Mouse (Mus musculus): ENCODE measurements around the gene Dph2. TPM values are rescaled to one million over a fixed set of nuclear protein-coding genes. Genes with fewer than 3 reads are reported as not detected.

Dph2 gene
- polyA plus RNA-seq, 2 experiments = 5.1 to 6.8 TPM

DNA sequence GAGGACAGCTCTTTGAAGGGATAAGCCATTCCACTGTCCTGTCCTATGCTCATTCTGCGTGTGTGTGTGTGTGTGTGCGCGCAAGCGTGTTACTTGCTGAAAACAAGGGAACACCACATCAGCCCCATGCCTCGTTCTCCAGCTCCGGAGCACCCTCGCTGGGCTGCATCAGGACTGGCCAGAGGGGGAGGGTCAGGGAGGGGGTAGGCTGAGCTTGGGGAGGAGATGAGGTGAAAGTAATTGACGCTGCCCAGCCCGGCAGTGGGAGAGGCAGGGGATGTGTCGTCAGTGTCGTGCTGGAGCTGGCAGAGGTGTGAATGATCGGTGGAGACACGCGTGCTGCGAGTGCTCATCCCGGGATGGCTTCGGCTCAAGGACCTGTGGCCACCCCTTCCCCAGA lies 42.8 kb downstream of the Dph2 start:
- Histone ChIP-seq H3K9me3 (ENCODE audit: control insufficient read depth, low read length) (no peaks in the 10 kb centered on the region), H3K4me3 (ENCODE audit: insufficient read depth in 1 of 2, low read depth in 2 of 2, low read length in 2 of 2) (no peak overlapping the region), H3K27ac (no peak overlapping the region), H3K27me3 (ENCODE audit: control insufficient read depth, insufficient read depth, low read length) (no peaks in the 10 kb centered on the region), H3K9ac (replicated peaks) (no peak overlapping the region), H3K36me3 (replicated peaks; ENCODE audit: control insufficient read depth, insufficient read depth, low read depth) (peaks cover 93% of the 10 kb centered on the region), H3K4me2 (ENCODE audit: low read depth) (no peak overlapping the region), H3K4me1 (replicated peaks; ENCODE audit: control insufficient read depth in 2 of 2, insufficient read depth in 2 of 2, low read length in 1 of 2) (peaks cover 0 to 4% of the 10 kb centered on the region in 2 experiments; a peak in 1 of 4 replicates)
- WGBS (ENCODE audit: insufficient replicate concordance) = 72% methylated on average over 17 of the region's 17 CpGs
- DNase-seq (ENCODE audit: low read depth in 3 of 3, low spot score in 3 of 3) (no peak), ATAC-seq (ENCODE audit: insufficient read depth) (no peak)
- TF ChIP-seq CTCF (IDR thresholded peaks at IDR 0.05; ENCODE audit: low read depth) = no peak
- TF ChIP-seq EP300 (IDR thresholded peaks at IDR 0.05; ENCODE audit: low read depth) = no peak

DNA sequence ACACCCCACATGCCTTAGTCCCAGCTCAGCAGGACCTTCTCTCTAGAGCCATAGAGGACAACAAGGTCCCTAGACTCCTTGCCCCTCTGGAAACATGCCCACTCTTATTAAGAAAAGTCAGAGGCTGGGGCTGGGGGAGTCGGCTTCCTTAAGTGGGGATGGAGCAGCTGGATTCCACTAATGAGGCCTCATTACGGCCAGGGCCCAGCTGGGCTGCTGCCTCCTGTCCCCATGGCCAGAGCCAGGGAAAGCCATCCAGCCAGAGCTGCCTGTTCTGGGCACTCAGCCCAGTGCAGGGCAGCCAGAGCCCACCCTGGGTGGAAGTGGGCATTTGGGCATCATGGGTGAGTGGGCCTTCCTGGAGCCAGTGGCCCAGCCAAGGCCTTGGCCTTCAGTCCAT lies 44.8 kb downstream of the Dph2 start:
- H3K27ac ChIP-seq = no peak overlapping the region; the same call in 1 of the 2 replicates
- WGBS (ENCODE audit: insufficient replicate concordance) = 93% methylated on average over 2 of the region's 2 CpGs
- no peak for TF ChIP-seq EP300 (IDR thresholded peaks at IDR 0.05; ENCODE audit: low read depth)
- TF ChIP-seq CTCF (IDR thresholded peaks at IDR 0.05; ENCODE audit: low read depth) = no peak

DNA sequence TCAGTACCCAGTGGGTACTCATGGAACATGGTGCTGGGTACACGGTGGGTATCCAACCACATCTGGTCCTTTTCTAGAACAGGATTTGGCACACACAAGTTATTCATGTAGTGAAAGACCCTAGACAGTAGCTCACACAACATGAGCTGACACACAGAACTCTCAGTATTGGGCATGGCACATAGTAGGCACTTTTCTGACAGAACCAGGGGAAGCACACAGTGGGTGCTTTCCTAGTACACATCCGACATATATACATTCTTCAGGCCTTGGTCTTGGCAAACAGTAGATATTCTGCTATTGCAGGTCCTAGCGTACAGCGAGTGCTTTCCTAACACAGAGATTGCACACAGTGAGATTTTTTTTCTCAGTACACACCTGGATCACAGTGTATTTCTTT lies 45.6 kb downstream of the Dph2 start:
- ATAC-seq (ENCODE audit: insufficient read depth) (no peak), DNase-seq (ENCODE audit: low read depth in 3 of 3, low spot score in 3 of 3) (no peak)
- Histone ChIP-seq H3K9ac (replicated peaks) (no peak overlapping the region), H3K9me3 (ENCODE audit: control insufficient read depth, low read length) (no peaks in the 10 kb centered on the region), H3K36me3 (replicated peaks; ENCODE audit: control insufficient read depth, insufficient read depth, low read depth) (peaks cover 93% of the 10 kb centered on the region), H3K27me3 (ENCODE audit: control insufficient read depth, insufficient read depth, low read length) (no peaks in the 10 kb centered on the region), H3K27ac (no peak overlapping the region), H3K4me3 (ENCODE audit: insufficient read depth in 1 of 2, low read depth in 2 of 2, low read length in 2 of 2) (no peak overlapping the region), H3K4me1 (replicated peaks; ENCODE audit: control insufficient read depth in 2 of 2, insufficient read depth in 2 of 2, low read length in 1 of 2) (no peaks in the 10 kb centered on the region), H3K4me2 (ENCODE audit: low read depth) (no peak overlapping the region)
- no peak for TF ChIP-seq EP300 (IDR thresholded peaks at IDR 0.05; ENCODE audit: low read depth)
- TF ChIP-seq CTCF (IDR thresholded peaks at IDR 0.05; ENCODE audit: low read depth) = no peak
- 95% methylated on average over 4 of the region's 4 CpGs for WGBS (ENCODE audit: insufficient replicate concordance)

More for the DNA sequence above, 44.8 kb downstream of the Dph2 start:
- Histone ChIP-seq H3K27me3 (ENCODE audit: control insufficient read depth, insufficient read depth, low read length) (no peaks in the 10 kb centered on the region), H3K9ac (replicated peaks) (no peak overlapping the region), H3K9me3 (ENCODE audit: control insufficient read depth, low read length) (no peaks in the 10 kb centered on the region), H3K4me2 (ENCODE audit: low read depth) (no peak overlapping the region), H3K4me1 (replicated peaks; ENCODE audit: control insufficient read depth in 2 of 2, insufficient read depth in 2 of 2, low read length in 1 of 2) (no peaks in the 10 kb centered on the region), H3K36me3 (replicated peaks; ENCODE audit: control insufficient read depth, insufficient read depth, low read depth) (peaks cover 94% of the 10 kb centered on the region), H3K4me3 (ENCODE audit: insufficient read depth in 1 of 2, low read depth in 2 of 2, low read length in 2 of 2) (no peak overlapping the region)
- ATAC-seq (ENCODE audit: insufficient read depth) (no peak), DNase-seq (ENCODE audit: low read depth in 3 of 3, low spot score in 3 of 3) (no peak)

DNA sequence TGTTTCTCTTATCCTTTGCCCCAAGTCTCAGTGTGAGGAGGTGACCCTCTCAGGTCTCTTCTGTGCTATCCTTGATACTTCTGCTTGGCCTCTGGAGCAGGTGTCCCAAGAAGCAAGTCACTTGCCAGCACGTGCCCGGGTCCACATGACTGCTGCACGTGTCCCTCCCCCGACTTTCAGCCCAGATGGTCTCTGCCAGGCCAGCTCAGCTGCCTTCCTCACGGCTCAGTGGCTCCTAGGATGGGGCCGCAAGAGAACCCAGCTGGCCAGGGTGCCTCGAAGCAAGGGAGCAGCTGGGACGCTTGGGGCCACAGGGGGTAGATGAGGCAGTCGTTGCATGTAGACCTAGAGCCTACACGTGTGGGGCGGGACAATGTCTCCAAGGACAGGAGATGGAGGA lies 46.5 kb downstream of the Dph2 start:
- Histone ChIP-seq H3K9ac (replicated peaks) (no peak overlapping the region), H3K27me3 (ENCODE audit: control insufficient read depth, insufficient read depth, low read length) (no peaks in the 10 kb centered on the region), H3K4me1 (replicated peaks; ENCODE audit: control insufficient read depth in 2 of 2, insufficient read depth in 2 of 2, low read length in 1 of 2) (peaks cover 0 to 2% of the 10 kb centered on the region in 2 experiments; a peak in 1 of 4 replicates), H3K36me3 (replicated peaks; ENCODE audit: control insufficient read depth, insufficient read depth, low read depth) (peaks cover 94% of the 10 kb centered on the region), H3K4me2 (ENCODE audit: low read depth) (no peak overlapping the region), H3K4me3 (ENCODE audit: insufficient read depth in 1 of 2, low read depth in 2 of 2, low read length in 2 of 2) (no peak overlapping the region), H3K27ac (no peak overlapping the region), H3K9me3 (ENCODE audit: control insufficient read depth, low read length) (no peaks in the 10 kb centered on the region)
- DNase-seq (ENCODE audit: low read depth in 3 of 3, low spot score in 3 of 3) = no peak
- ATAC-seq (ENCODE audit: insufficient read depth) = no peak
- no peak for TF ChIP-seq EP300 (IDR thresholded peaks at IDR 0.05; ENCODE audit: low read depth)
- no peak for TF ChIP-seq CTCF (IDR thresholded peaks at IDR 0.05; ENCODE audit: low read depth)
- 86% methylated on average over 11 of the region's 11 CpGs for WGBS (ENCODE audit: insufficient replicate concordance)

DNA sequence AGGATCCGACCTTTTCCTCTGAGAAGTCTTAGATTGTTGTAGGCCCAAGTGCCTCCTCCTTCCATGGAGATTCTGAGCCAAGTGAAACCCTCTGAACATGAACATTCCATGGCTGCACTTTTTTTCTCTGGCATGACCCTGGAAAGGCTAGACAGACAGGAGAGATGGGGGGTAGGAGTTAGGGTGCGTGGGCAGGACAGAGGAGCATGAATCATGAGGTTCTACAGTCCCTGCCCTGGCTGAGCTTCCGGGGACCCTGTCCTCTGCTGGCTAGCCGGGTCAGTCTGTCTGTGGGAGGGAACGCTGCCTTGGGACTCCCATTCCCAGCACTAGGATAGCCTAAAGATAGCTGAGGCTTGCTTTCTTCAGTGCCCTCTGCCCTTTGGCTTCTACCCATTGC lies 47.4 kb downstream of the Dph2 start:
- peaks cover 96% of the 10 kb centered on the region for H3K36me3 ChIP-seq (replicated peaks; ENCODE audit: control insufficient read depth, insufficient read depth, low read depth)
- 88% methylated on average over 5 of the region's 5 CpGs for WGBS (ENCODE audit: insufficient replicate concordance)
- no peaks in the 10 kb centered on the region for H3K9me3 ChIP-seq (ENCODE audit: control insufficient read depth, low read length)
- no peak overlapping the region for H3K27ac ChIP-seq
- no peak overlapping the region for H3K9ac ChIP-seq (replicated peaks)
- H3K4me3 ChIP-seq (ENCODE audit: insufficient read depth in 1 of 2, low read depth in 2 of 2, low read length in 2 of 2) = no peak overlapping the region
- H3K27me3 ChIP-seq (ENCODE audit: control insufficient read depth, insufficient read depth, low read length) = no peaks in the 10 kb centered on the region
- peaks cover 2 to 3% of the 10 kb centered on the region in 2 experiments; a peak in 2 of 4 replicates for H3K4me1 ChIP-seq (replicated peaks; ENCODE audit: control insufficient read depth in 2 of 2, insufficient read depth in 2 of 2, low read length in 1 of 2)
- no peak for TF ChIP-seq CTCF (IDR thresholded peaks at IDR 0.05; ENCODE audit: low read depth)
- no peak for TF ChIP-seq EP300 (IDR thresholded peaks at IDR 0.05; ENCODE audit: low read depth)
- no peak for ATAC-seq (ENCODE audit: insufficient read depth)
- H3K4me2 ChIP-seq (ENCODE audit: low read depth) = no peak overlapping the region
- DNase-seq (ENCODE audit: low read depth in 3 of 3, low spot score in 3 of 3) = no peak
